Mouse (Mus musculus) brain, embryonic 18.5 days (tissue): ENCODE results near the gene Npm3.
A peak's percentile ranks its signal among the peaks of the same experiment; 100 is the strongest.

Experiments
- DNase-seq: peaks from one replicate; pipeline ENCODE4 v3.0.0-alpha.2; 2012; ENCODE audit warnings: low read depth, low spot score

Gene Npm3

DNA sequence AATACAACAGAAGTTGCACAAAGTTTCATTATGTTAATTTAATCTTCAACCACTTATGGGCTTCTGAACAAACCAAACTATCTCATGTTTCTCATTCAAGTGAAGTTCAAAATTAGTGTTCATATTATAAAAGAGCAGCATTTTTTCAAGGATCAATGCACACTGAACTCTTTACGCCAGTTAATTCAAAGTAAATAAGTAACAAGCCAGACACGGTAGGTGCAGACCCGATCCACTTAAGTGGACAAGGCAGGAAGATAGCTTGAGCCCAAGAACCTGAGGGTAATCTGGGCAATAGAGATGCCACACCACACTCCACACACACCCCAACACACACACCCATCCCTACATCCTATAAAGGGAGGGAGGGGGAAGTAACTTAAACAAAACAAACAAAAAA is 4.2 kb upstream of the Npm3 start:
- DNase-seq, result no peak

DNA sequence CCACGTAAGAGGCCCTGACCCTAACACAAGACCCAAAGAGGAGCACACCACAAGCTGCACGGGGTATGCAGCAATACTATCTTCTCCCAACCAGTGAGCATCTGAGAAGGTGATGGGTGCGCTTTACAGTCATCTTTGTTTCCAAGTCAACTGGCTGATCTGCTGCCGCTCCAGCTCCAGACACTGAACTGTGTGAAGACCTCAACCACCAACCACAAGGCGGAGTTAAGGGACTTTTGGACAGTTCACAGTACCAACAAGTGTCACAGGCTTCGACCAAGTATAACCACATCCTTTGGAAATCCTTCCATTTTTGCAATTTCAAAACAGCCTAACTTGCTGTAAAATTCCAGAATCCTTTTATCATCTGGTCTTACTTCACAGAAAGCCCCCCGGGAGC is 2.5 kb upstream of the Npm3 start:
- DNase-seq, result no peak

DNA sequence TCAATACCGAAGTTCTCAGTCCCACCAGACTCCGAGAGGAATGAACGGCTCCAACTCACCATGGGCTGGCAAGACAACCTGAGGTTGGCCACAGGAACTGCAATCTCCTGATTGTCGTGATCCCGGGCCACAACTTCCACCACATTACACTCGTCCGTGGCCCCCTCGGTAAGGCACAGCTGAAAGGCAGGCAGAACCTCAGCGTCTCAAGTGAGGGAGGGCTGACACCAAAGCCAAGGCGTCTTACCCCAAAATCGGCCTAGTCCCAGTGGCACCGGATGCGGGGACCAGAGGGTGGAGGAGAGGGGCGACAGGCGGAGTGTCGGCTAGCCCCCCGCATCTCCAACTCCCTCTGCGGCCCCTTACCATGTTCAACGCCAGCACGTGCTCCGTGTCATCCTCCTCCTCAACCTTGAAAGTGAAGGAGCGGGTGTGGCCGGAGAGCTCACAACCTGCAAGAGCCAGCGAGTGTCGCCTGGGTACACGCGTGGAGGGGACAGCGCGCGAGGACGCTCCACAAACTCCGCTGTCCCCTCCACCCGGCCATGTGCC is 624 bp downstream of the Npm3 start:
- DNase-seq, result no peak

DNA sequence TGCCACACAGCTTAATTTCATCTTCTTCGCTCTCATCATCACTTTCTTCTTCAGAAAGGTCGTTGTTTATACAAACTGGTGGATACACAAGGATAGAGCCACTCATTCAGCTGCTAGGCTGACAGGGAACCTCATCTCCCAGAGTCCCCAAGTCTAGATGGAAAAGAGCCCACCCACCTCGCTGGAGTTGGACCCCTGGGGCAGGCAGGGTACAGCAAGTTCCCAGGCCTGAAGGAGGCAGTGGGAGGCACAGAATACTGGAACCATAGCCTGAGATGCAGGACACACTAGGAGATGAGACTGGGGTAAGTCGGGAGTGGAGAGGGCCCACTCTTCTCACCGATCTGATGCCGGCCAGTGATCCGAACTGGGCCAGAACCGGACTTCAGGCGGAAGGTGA is 1.2 kb downstream of the Npm3 start:
- DNase-seq, result no peak

DNA sequence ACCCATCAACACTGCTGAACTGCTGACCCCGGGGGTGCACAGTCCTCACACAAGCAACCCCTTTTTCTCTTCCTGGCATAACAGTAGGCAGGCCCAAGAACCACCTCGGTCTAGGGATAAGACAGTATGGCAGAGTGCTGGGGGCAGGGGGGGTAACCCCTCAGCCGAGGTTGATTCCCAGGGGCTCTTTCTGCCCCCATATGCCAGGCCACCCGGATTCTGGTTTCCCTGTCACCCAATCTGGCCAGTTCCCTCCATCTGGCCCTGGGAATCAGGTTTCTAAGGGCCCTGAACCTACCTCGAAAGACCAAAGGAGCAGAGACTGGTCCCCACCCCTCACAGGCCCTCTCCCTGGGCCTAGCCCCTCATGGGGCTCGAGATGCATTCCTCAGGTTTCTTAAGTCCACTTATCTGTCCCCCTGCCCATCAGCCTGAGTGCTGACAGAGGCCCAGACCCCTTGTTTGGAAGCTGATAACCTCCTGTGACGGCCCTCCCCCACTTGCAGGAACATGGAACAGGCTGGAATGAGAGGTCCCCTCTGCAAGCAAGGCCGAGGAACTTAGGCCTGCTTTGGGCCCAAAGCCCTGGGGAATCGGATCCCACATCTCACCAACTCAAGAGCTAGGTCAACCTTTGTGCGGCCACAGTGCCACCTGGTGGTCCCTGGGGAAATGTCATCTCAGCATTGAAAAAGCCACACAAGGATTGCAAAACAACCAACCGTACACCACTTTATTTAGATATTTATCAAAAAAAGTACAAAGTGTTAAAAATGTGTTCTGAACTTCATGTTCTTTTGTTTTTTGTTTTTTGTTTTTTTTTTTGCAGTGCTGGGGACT is 2.1 kb downstream of the Npm3 start:
- DNase-seq, result peak; percentile 52

DNA sequence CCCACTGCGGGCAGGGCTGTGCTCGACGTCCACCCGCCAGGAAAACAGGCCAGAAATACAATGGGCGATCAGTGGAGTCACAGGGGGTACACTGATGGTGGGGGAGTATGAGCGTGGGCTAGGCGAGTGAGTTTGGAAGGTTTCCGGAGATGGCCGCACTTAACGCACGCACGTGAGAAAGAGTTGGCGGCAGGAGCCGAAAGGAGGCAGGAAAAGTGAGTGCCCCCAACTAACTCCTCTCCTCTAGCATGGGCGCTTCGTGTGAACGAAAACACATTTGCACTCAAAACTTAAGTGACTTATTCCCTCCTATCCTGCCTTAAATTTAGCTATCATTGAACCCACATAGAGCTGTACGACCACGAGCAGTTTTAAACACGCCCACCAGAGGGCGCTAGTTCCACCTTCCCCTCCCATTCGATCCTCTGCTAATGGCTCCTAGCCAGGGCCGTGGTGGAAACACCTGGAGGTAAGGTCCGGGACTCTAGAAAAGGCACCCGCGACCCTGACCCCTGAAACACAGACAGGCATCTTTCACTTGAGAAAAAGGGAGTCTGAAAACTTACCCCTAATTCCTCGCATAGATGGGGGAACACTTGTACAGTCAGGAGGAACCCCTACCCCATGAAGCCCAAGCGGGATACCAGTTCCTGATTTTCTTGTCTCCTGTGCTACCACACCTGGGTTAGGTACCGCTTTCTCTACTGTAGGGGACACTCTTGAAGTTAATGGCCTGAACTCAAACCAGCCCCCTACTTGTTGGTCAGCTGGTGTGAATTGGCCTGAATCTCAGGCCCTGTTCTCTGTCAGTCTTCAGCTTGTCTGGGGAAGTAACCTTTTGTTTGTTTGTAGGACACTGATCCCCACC is 3.0 kb downstream of the Npm3 start:
- no peak for DNase-seq

DNA sequence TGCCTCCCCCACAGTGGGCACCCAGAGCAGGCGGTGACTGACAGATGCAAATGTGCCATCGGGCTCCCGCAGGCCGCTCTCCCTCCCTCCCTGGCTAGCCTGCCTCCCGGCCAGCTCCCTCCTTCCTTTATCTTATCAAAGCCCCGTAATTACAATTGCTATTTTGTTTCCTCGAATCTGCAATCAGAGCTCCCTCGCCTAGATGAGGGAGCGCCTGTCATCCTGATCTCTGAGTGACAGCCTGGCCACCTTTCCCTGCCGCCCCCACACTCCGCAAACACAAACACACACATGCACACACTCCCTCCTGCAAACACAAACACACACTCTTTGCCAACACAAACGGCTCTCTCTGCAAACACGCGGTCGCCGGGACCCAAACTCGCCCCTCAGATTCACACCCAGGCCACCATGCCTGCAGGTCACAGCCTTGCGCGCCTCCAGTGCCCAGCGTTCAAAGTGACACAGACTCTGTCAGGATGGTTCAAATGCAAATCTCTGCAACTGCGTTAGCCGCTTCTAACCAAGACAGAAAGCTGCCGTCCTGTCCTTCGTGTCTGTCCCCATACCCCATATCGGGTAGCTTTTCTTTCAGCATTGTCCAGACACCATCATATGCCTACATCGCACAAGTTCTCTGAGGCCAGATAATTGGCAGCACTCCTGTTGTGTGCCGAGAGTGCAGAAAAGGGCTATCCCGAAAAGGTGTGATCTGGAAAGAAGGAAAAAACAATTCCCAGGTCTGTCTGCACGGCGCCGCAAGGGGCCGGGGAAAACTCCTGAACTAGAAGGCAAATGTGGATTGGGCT is 3.8 kb downstream of the Npm3 start:
- no peak for DNase-seq

DNA sequence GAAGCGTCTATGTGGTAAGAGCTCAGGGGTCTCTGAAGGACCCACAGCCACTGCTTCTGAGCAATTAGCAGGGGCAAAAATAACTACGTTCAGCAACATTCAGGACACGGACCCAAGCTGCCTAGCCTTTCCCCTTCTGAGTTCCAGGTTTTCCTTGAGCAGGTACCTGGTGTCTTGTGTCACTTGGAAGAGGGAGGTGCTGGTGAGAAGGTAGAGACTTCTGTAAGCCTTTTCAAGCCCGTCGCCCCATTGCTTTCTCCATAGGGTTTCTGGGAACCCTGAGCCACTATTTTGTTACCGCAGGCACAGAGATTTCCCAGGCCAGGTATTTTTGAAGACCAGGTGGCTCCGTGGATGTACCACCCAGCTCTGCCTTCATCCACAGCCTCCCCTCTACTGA is 5.8 kb downstream of the Npm3 start:
- no peak for DNase-seq

DNA sequence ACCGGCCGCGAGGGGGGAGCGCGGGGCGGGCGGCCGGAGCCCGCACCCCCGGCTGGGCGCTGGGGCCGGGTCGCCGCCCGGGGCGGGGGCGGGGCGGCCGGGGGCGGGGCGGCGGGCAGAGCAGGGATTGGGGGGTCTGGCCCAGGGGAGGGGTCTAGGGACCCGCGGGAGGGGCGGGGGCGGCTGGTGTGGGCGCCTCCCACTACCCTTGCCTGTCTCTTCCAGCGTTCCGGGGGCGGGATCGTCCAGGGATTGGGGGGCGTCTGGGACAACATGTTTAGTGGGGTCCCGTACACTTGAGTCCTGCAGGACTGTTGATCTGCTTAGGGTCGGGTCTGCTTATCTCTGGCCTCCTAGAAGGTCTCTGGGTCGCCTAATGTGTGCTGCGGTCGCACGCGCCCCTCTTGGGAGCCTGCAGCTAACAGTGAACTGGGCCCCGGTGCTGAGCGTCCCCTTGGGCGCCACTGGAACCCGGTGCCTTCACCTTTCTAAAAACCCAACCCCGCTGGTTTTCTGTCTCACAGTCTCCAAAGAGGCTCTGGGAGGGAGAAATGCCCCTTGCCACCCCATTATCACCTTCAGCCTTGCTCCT is 6.3 kb downstream of the Npm3 start:
- DNase-seq, result no peak

DNA sequence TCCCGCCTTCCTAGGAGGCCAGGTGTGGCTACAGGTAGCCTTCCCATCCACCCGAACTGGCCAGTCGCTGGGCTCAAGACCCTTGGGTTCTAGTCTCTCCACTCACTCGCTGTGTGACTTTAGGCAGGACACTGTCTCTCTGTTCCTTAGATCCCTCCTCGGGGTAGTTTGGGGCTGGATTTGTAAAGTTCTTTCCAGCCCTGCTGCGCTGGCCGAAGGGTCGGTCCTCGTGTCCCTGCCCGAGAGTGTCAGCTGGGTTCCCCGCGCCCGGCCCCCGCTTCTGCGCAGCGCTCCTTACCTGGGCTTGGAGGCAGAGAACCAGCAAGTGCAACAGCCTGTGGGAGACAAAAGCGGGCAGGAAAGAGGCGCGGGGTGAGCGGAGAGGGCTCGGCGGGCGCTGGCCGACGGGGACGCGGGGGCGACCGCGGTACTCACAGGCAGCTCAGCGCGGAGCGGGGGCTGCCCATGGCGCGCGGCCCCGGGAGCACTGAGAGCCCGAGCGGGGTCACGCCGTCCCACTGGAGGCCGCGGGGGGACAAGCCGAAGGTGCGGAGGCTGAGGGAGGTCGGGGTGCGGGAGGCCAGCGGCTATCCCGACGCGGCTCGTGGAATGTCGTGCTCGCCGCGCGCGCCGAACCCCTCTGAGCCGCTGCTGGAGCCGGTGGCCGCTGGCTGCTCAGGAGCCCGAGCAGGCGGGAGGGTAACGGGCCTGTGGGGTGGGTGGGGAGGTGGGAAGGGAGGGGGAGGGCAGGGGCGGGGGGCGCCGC is 7.0 kb downstream of the Npm3 start, which contains the start of gene Fgf8:
Gene Fgf8, minus strand, starts transcription at position 698 of the 766 bp plus-strand sequence.
- DNase-seq, result no peak

DNA sequence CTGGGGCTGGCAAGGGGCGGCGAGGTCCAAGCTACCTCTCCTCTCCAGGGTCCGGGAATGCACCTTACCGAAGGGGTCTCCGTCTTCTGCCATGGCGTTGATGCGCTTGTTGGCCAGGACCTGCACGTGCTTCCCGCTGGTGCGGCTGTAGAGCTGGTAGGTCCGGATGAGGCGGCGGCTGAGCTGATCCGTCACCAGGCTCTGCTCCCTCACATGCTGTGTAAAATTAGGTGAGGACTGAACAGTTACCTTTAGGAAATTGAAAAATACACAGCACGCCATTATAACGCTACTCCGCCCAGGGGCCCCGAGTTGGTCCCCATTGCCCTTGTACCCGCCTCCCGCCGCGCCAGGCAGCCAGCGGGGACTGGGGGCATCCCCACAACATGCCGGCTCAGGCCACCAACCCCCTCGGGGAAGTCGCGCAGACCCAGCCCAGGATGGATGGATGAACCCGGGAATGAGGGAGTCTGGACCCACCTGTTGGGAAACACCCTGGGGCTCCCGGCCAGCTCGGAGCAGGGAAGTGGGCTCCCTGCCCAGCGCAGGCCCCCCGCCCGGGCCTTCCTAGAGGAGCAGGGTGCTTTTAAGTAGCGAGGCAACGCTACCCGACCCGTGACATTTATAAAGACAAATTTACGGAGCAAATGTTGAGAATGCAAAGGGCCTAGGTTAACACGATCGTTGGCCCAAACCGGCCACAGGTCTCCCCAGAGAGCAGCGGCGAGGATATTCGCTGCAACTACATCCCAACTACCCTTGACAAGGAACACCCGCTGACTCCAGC is 7.8 kb downstream of the Npm3 start:
- no peak for DNase-seq

DNA sequence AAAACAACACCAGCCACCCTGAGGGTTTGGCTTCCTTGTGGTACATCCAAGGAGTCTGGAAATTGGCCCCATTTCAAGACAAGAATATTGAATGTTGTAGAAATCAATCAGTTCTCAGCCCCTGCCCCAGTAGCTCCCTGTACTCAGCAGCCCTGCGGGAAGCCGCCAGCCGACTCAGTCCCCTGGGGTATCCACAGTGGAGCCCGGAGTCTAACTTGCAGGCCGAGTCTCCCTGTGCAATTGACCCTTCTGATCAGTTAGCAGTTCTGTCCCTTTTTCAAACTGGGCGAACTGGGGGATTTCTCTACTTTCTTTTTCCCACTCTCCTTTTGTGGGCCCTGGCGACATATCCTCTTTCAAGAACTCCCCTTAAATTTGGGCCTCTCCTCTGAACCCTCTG is 8.6 kb downstream of the Npm3 start:
- no peak for DNase-seq

DNA sequence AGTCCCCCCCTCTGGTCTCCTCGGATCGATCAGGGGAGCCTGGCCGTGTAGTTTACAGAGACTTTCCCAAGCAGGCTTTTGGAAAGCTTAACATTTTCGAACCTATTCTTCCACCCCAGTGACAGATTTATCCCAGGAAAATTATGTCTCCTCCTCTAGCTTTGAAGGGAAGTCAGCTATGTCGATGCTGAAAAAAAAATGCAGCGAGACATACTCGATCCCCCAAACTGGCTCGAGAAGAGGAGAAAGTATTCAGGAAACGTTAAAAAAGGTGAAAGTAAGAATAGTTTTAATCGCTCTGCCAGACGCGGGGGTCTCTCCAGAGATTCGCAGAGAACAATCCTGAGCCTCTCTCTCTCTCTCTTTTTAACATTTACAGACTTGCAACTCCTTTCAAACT is 9.2 kb downstream of the Npm3 start:
- DNase-seq, result no peak

DNA sequence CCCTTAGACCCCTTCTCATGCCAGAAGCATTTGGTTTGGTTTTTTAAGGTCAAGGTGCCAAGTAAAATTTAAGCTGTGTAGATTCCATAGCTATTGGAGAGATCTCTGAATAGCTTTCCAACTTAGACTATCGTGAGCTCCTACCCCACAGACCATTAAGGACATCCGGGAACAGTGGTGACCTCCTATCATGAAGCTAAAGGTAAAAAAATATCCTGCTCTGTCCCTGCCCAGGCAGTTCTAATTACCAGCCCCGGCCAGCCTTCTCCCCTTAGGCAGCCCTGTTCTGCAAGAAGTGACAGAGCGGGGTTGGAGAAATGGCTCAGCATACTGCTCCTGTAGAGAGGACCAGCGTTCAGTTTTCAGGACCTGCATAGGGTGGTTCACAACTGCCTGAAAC is 10.9 kb downstream of the Npm3 start:
- no peak for DNase-seq

DNA sequence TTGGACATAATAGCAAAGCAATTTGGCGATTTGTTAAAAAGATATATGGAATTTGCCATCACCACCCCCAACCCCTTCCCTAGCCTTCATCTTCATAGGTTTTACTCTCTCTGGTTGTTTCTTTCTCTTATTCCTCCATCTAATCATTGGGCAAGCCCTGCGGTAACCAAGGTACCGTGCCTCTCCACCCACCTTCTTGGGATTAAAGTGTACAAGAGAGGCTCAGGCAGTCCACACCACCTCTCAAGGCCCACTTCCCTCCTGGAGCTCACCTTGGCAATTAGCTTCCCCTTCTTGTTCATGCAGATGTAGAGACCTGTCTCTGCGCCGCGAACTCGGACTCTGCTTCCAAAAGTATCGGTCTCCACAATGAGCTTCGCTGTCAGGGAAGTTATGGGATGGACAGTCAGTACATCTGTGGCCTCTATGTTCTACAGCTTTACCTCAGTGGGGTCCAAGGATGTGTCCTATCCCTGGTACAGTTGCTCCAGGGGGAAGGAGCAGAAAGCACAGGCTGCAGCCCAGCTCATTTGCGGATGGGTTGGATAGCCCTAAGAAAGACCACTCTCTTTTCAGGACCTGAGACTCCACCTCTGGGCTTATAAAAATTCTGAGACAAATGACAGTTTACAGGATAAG is 11.4 kb downstream of the Npm3 start:
- DNase-seq, result no peak

DNA sequence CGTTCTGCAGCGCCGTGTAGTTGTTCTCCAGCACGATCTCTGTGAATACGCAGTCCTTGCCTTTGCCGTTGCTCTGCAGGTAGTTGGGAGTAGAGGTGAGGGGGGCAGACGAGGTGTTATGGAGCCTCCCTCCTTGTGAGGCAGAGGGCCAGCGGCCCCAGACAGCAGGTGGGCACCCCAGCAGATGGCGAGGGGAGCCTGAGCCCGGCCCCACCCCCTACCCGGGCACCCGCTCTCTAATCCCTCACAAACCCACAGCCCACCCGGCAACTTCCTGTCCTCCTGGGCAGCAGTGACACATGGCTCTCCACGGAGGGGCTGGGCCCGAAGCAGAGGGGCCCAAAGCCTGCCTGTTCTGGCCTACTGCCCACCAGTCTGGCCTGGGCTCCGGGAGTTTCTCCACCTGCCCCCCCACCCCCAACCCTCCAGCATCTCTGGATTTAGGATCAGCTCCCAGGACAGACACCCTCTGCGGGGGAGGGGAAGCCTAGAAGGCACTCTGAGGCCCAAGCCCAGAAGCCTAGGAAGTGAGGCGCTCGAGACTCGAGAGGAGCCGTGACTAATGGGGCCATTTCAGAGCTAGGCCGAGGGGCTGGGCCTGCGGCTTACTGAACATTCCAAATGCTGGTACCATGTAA is 12.1 kb downstream of the Npm3 start:
- DNase-seq, result no peak

DNA sequence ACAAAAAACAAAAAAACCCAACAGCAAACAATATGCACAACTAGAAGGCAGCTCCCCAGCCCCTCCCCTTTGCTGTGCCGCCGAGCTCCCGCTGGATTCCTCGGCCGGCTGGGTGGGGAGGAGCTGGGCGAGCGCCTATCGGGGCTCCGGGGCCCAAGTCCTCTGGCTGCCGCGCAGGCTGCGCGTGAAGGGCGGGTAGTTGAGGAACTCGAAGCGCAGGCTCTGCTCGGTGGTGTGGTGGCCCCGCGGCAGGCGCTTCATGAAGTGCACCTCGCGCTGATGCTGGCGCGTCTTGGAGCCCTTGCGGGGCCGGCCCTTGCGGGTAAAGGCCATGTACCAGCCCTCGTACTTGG is 12.6 kb downstream of the Npm3 start:
- no peak for DNase-seq

DNA sequence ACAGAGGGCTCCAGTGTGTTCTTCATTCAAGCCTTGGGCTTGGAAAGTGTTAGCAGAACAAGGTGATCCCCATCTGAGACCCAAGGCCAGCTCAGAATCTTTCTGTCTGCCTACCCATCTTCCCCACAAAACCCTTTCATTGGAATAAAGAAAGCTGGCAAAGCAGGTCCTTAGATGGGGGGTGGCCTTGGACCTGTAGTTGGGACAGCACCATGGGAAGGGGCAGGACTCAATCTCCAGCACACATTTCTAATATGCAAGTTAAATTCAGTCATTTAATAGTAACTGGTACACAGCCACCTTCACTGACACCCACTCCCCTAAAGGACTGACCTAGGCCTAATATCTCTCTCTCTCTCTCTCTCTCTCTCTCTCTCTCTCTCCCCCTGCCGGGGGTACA is 13.2 kb downstream of the Npm3 start:
- no peak for DNase-seq

DNA sequence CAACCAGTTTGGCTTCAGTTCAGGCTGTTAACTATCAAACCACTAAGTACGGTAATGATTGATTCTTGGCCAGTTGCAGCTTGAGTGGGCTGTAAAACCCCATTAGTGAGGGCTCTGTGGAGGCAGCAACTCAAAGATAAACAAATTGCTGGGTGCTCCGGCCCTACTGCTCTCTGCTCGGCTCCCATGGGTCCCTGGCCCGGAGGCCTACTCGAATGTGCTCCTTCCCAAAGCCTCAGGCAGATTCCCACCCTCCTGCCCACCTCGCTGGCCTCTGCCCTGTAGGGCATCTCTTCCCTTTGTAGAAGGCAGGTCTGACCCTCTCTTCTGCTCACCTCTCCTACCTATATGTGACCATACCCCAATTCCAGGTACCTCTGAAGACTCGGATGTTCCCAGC is 14.6 kb downstream of the Npm3 start:
- DNase-seq, result no peak
